Mouse (Mus musculus) C2C12 (cell line): ENCODE measurements around the gene Galntl6.

Source experiments
- CTCF ChIP-seq: IDR thresholded peaks from one replicate; pipeline ENCODE4 v1.5.1; 2011; ENCODE audit not compliant: control insufficient read depth, insufficient read depth, insufficient read length
- MAX ChIP-seq: IDR thresholded peaks from one replicate; pipeline ENCODE4 v1.6.1; 2011; ENCODE audit warnings: mild to moderate bottlenecking, control low read depth
- MYOD1 ChIP-seq: IDR thresholded peaks from one replicate; pipeline ENCODE4 v1.6.1; 2011; ENCODE audit warnings: low read depth; ENCODE audit not compliant: control insufficient read depth, insufficient read length
- MYOG ChIP-seq: IDR thresholded peaks from one replicate; pipeline ENCODE4 v1.6.1; 2011; ENCODE audit not compliant: control insufficient read depth, insufficient read length; ENCODE audit errors: extremely low read depth
- USF1 ChIP-seq: IDR thresholded peaks from one replicate; pipeline ENCODE4 v1.6.1; 2011; ENCODE audit warnings: low read depth, mild to moderate bottlenecking, control low read depth, moderate library complexity

DNA sequence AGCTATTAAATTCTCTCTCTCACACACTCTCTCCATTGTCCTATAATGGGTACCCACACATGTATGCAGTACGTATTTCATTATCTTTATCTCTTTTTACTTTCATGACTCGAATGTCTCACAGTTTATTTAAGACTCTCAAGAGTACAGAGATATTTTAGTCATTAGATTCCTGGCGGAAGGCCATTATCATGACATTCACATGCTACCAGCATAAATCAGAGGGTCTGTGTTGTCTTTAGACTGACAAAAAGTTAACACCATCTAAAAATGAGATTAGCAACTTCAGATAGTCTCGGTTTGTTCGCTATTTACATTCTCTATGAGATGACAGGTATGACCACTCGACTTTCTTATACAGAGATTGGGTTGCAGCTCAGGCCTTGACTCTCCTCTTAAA lies 985.4 kb downstream of the Galntl6 start:
- TF ChIP-seq CTCF (no peak), MAX (no peak), MYOG (no peak), MYOD1 (no peak), USF1 (no peak)
